Mouse (Mus musculus): ENCODE data around the gene Map9. TPM values are rescaled to one million over a fixed set of nuclear protein-coding genes. Genes with fewer than 3 reads are reported as not detected.

Map9 gene
- total and polyA plus RNA-seq, 3 experiments: 0.62 to 2.1 (median 1.1) TPM

GRCm38 (mm10) chr3:82359036-82359435 lies 1.2 kb downstream of the Map9 start:
- TF ChIP-seq CTCF (IDR thresholded peaks at IDR 0.05): no peak
- TF ChIP-seq POLR2A (IDR thresholded peaks at IDR 0.05; ENCODE audit: insufficient read depth, low read depth, low read length): no peak
- no peak for TF ChIP-seq EP300 (IDR thresholded peaks at IDR 0.05; ENCODE audit: insufficient read depth, low read depth, low read length)
- Histone ChIP-seq H3K79me2 (replicated peaks; ENCODE audit: control insufficient read depth, insufficient read depth, low read length) (no peaks in the 10 kb centered on the region), H3K27ac (no peak overlapping the region), H3K27me3 (ENCODE audit: control insufficient read depth, insufficient read depth, low read length) (no peaks in the 10 kb centered on the region), H3K9ac (ENCODE audit: low read depth, low read length) (no peak overlapping the region), H3K4me1 (ENCODE audit: control insufficient read depth, insufficient read depth, low read length) (no peaks in the 10 kb centered on the region; the same call in 1 of the 2 replicates), H3K36me3 (ENCODE audit: control insufficient read depth, insufficient read depth, low read length) (no peaks in the 10 kb centered on the region), H3K4me3 (no peak overlapping the region)
- DNase-seq: no peak
- intact Hi-C loops (cut with DNase I): loop anchor here (10.0 kb wide), 1 partner anchor 424 kb away; the partner anchor contains the start of gene Ctso
- 90% methylated on average over 8 of the region's 8 CpGs for WGBS

- no peak overlapping the region for H3K4me3 ChIP-seq
- H3K4me1 ChIP-seq (ENCODE audit: control insufficient read depth, insufficient read depth, low read length): no peaks in the 10 kb centered on the region; the same call in 1 of the 2 replicates
- 11% methylated on average over 4 of the region's 4 CpGs for WGBS
- no peak overlapping the region for H3K9ac ChIP-seq (ENCODE audit: low read depth, low read length)
- no peak overlapping the region for H3K27ac ChIP-seq
- no peaks in the 10 kb centered on the region for H3K36me3 ChIP-seq (ENCODE audit: control insufficient read depth, insufficient read depth, low read length)
- intact Hi-C loops (cut with DNase I): no loop called here
- no peaks in the 10 kb centered on the region for H3K27me3 ChIP-seq (ENCODE audit: control insufficient read depth, insufficient read depth, low read length)
- no peak for DNase-seq
- TF ChIP-seq EP300 (IDR thresholded peaks at IDR 0.05; ENCODE audit: insufficient read depth, low read depth, low read length) (no peak), POLR2A (IDR thresholded peaks at IDR 0.05; ENCODE audit: insufficient read depth, low read depth, low read length) (no peak), CTCF (IDR thresholded peaks at IDR 0.05) (peak; percentile 63)
- H3K79me2 ChIP-seq (replicated peaks; ENCODE audit: control insufficient read depth, insufficient read depth, low read length): no peaks in the 10 kb centered on the region
These were observed 4.6 kb downstream of the Map9 start for GRCm38 (mm10) chr3:82362452-82362851.

DNA sequence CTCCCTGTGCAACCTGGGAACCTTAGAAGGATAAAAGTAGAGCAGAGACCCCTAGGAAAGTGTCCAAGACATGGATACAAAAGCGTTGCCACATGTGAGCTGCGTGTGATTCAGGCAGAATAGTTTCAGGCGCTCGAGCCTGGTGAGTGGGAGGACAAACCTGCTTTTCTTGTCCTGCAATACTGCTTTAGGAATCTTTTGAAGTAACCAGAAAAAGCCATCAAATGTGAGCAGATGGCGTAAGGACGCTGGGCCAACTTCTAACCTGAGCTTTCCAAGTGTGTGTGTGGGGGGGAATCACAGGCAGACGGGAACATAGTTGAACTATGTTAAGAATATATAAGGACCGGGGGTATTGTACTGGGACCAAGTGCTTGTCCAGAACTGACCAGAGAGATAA lies 6.7 kb downstream of the Map9 start:
- 79% methylated on average over 8 of the region's 8 CpGs for WGBS
- Histone ChIP-seq H3K27me3 (ENCODE audit: control insufficient read depth, insufficient read depth, low read length) (no peaks in the 10 kb centered on the region), H3K79me2 (replicated peaks; ENCODE audit: control insufficient read depth, insufficient read depth, low read length) (no peaks in the 10 kb centered on the region), H3K27ac (no peak overlapping the region), H3K9ac (ENCODE audit: low read depth, low read length) (no peak overlapping the region), H3K36me3 (ENCODE audit: control insufficient read depth, insufficient read depth, low read length) (no peaks in the 10 kb centered on the region), H3K4me1 (ENCODE audit: control insufficient read depth, insufficient read depth, low read length) (no peaks in the 10 kb centered on the region), H3K4me3 (no peak overlapping the region)
- DNase-seq: no peak
- TF ChIP-seq POLR2A (IDR thresholded peaks at IDR 0.05; ENCODE audit: insufficient read depth, low read depth, low read length) (no peak), EP300 (IDR thresholded peaks at IDR 0.05; ENCODE audit: insufficient read depth, low read depth, low read length) (no peak), CTCF (IDR thresholded peaks at IDR 0.05) (no peak)
- intact Hi-C loops (cut with DNase I): loop anchor here (2.0 kb wide), 2 partner anchors 492 to 688 kb away; no protein-coding TSS in a partner anchor

GRCm38 (mm10) chr3:82364988-82365387 lies 7.1 kb downstream of the Map9 start:
- 16% methylated on average over 4 of the region's 4 CpGs for WGBS
- intact Hi-C loops (cut with DNase I): loop anchor here (2.0 to 5.0 kb wide), 3 partner anchors 362 to 688 kb away; no protein-coding TSS in a partner anchor

DNA sequence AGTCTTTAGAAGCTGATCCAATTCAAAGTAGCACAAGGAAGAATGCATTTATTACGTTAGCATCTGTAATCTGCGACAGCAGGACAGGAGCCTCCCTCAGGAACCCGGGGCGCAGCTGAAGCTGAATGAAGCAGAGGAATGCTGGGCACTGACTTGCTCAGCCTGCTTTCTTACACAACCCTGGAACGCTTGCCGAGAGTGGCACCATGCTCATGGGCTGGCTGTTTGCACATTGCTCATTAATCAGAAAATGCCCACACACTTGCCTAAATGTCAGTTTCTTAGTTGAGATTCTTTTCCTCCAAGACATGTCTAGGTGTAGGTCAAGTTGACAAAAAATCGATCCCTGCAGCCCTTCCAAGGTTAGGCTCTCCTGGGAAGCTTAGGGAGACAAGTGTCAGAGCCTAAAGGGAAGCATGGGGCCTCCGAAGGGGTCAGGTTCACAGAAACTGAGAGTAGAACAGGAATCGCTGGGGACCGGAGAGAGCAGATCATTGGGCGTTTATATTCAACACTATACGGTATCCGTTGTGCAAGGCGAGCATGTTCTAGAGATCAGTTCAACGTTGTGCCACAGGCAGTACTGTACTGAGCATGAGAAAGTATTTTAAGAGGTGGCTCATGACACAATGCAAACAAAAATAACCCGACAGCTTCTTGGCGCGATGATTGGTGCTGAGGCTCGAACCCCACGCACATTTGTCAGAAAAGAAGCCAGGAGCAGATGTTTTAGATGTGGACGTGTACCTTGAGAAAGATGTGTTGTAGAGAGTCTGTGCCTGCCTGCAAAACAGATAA lies 11.4 kb downstream of the Map9 start:
- H3K4me3 ChIP-seq: no peak overlapping the region
- no peaks in the 10 kb centered on the region for H3K79me2 ChIP-seq (replicated peaks; ENCODE audit: control insufficient read depth, insufficient read depth, low read length)
- no peak overlapping the region for H3K9ac ChIP-seq (ENCODE audit: low read depth, low read length)
- peaks cover 1% of the 10 kb centered on the region; the same call in 1 of the 2 replicates for H3K4me1 ChIP-seq (ENCODE audit: control insufficient read depth, insufficient read depth, low read length)
- no peaks in the 10 kb centered on the region for H3K27me3 ChIP-seq (ENCODE audit: control insufficient read depth, insufficient read depth, low read length)
- intact Hi-C loops (cut with DNase I): loop anchor here (5.0 kb wide), 1 partner anchor 358 kb away; no protein-coding TSS in a partner anchor
- H3K27ac ChIP-seq: peak overlapping the region; percentile 38
- 61% methylated on average over 21 of the region's 21 CpGs for WGBS
- TF ChIP-seq CTCF (IDR thresholded peaks at IDR 0.05): no peak
- no peaks in the 10 kb centered on the region for H3K36me3 ChIP-seq (ENCODE audit: control insufficient read depth, insufficient read depth, low read length)
- DNase-seq: peak in 1 of 2 experiments; percentile 35

More at GRCm38 (mm10) chr3:82364988-82365387, 7.1 kb downstream of the Map9 start:
- Histone ChIP-seq H3K27me3 (ENCODE audit: control insufficient read depth, insufficient read depth, low read length) (no peaks in the 10 kb centered on the region), H3K4me1 (ENCODE audit: control insufficient read depth, insufficient read depth, low read length) (peaks cover 1% of the 10 kb centered on the region; the same call in 1 of the 2 replicates), H3K36me3 (ENCODE audit: control insufficient read depth, insufficient read depth, low read length) (no peaks in the 10 kb centered on the region), H3K9ac (ENCODE audit: low read depth, low read length) (no peak overlapping the region), H3K4me3 (no peak overlapping the region), H3K27ac (no peak overlapping the region), H3K79me2 (replicated peaks; ENCODE audit: control insufficient read depth, insufficient read depth, low read length) (no peaks in the 10 kb centered on the region)
- DNase-seq: no peak
- TF ChIP-seq CTCF (IDR thresholded peaks at IDR 0.05): peak; percentile 91
- TF ChIP-seq EP300 (IDR thresholded peaks at IDR 0.05; ENCODE audit: insufficient read depth, low read depth, low read length): no peak

GRCm38 (mm10) chr3:82370439-82371011 lies 12.7 kb downstream of the Map9 start:
- no peak for DNase-seq
- Histone ChIP-seq H3K4me1 (ENCODE audit: control insufficient read depth, insufficient read depth, low read length) (peaks cover 1% of the 10 kb centered on the region; the same call in 1 of the 2 replicates), H3K9ac (ENCODE audit: low read depth, low read length) (no peak overlapping the region), H3K27ac (no peak overlapping the region), H3K27me3 (ENCODE audit: control insufficient read depth, insufficient read depth, low read length) (no peaks in the 10 kb centered on the region), H3K79me2 (replicated peaks; ENCODE audit: control insufficient read depth, insufficient read depth, low read length) (no peaks in the 10 kb centered on the region), H3K4me3 (no peak overlapping the region), H3K36me3 (ENCODE audit: control insufficient read depth, insufficient read depth, low read length) (no peaks in the 10 kb centered on the region)
- intact Hi-C loops (cut with DNase I): no loop called here
- no peak for TF ChIP-seq EP300 (IDR thresholded peaks at IDR 0.05; ENCODE audit: insufficient read depth, low read depth, low read length)
- TF ChIP-seq CTCF (IDR thresholded peaks at IDR 0.05): no peak
- no peak for TF ChIP-seq POLR2A (IDR thresholded peaks at IDR 0.05; ENCODE audit: insufficient read depth, low read depth, low read length)
- 53% methylated on average over 10 of the region's 10 CpGs for WGBS

Data from heart, adult 2 months (tissue).